Mouse (Mus musculus) kidney, embryonic 14.5 days (tissue): Measurements from ENCODE around the gene Gm853. TPM values are rescaled to one million over a fixed set of nuclear protein-coding genes. Genes with fewer than 3 reads are reported as not detected.

Experiments
- ATAC-seq: fragments of 200-750 bp; cut with Nextera tagmentation; 2 replicates; pipeline ENCODE4 v1.8.0; 2017; ENCODE audit warnings: moderate number of reproducible peaks, mild to moderate bottlenecking, moderate TSS enrichment, moderate library complexity; ENCODE audit not compliant: low FRiP score, low TSS enrichment
- H3K27ac ChIP-seq: fragments of 300-500 bp; sonication (generic); 2 replicates; pipeline ENCODE4 v1.5.1; 2014; ENCODE audit warnings: low read depth, mild to moderate bottlenecking, low read length, moderate library complexity, mixed read lengths
- H3K27me3 ChIP-seq: fragments of 300-500 bp; sonication (generic); 2 replicates; pipeline ENCODE4 v1.6.1; 2014; ENCODE audit warnings: mild to moderate bottlenecking, low read length; ENCODE audit not compliant: control insufficient read depth, insufficient read depth
- H3K36me3 ChIP-seq: fragments of 300-500 bp; sonication (generic); 2 replicates; pipeline ENCODE4 v1.6.1; 2014; ENCODE audit warnings: low read length, mixed read lengths; ENCODE audit not compliant: control insufficient read depth, insufficient read depth
- H3K4me1 ChIP-seq: fragments of 300-500 bp; sonication (generic); 2 replicates; pipeline ENCODE4 v1.6.1; 2014; ENCODE audit warnings: low read length, mixed read lengths; ENCODE audit not compliant: control insufficient read depth, insufficient read depth
- H3K4me2 ChIP-seq: fragments of 300-500 bp; sonication (generic); replicated peaks from 2 replicates; pipeline ENCODE4 v1.6.1; 2014; ENCODE audit warnings: low read depth, mild to moderate bottlenecking, low read length
- H3K4me3 ChIP-seq: fragments of 300-500 bp; sonication (generic); 2 replicates; pipeline ENCODE4 v1.5.1; 2014; ENCODE audit warnings: mild to moderate bottlenecking, low read length
- H3K9ac ChIP-seq: fragments of 300-500 bp; sonication (generic); 2 replicates; pipeline ENCODE4 v1.6.1; 2014; ENCODE audit warnings: low read depth, mild to moderate bottlenecking, low read length, moderate library complexity
- H3K9me3 ChIP-seq: fragments of 300-500 bp; sonication (generic); 2 replicates; pipeline ENCODE4 v1.6.1; 2016; ENCODE audit warnings: low read length; ENCODE audit not compliant: control insufficient read depth
- WGBS: fragments of 180-500 bp; shearing (Covaris S2); extraction: QIAGEN DNeasy Blood & Tissue Kit; methylation state at CpG from one replicate; pipeline ENCODE4 v1.1.7; 2014; 5-methylcytosine and 5-hydroxymethylcytosine counted together
- polyA plus RNA-seq: library from polyadenylated mRNA; unstranded; fragments of >200 nt; fragmentation: Nextera tagmentation; extraction: Ambion mirVana; gene quantifications from 2 replicates; pipeline ENCODE4 v1.2.1, GENCODE M21; 2014

The Gm853 gene
- polyA plus RNA-seq, 1 experiment from 2014 or later: not detected

- Histone ChIP-seq H3K36me3 (no peaks in the 10 kb centered on the region), H3K4me1 (peaks cover 7% of the 10 kb centered on the region), H3K27me3 (peaks cover 9% of the 10 kb centered on the region), H3K4me2 (peak overlapping the region; percentile 62), H3K9ac (peak overlapping the region; percentile 38; the same call in 1 of the 2 replicates), H3K4me3 (peak overlapping the region; percentile 29), H3K27ac (no peak overlapping the region), H3K9me3 (no peaks in the 10 kb centered on the region)
- ATAC-seq: peak; percentile 86
- WGBS: 14% methylated on average over 35 of the region's 35 CpGs
Observed at GRCm38 (mm10) chr4:130198694-130199670, 23.2 kb downstream of the Gm853 start.

GRCm38 (mm10) chr4:130196542-130196941 lies 25.7 kb downstream of the Gm853 start:
- Histone ChIP-seq H3K4me2 (no peak overlapping the region), H3K27ac (no peak overlapping the region), H3K9me3 (no peaks in the 10 kb centered on the region), H3K36me3 (no peaks in the 10 kb centered on the region), H3K9ac (no peak overlapping the region), H3K4me3 (no peak overlapping the region), H3K27me3 (peaks cover 9% of the 10 kb centered on the region), H3K4me1 (peaks cover 7% of the 10 kb centered on the region)
- WGBS: 66% methylated on average over 8 of the region's 8 CpGs
- ATAC-seq: no peak

DNA sequence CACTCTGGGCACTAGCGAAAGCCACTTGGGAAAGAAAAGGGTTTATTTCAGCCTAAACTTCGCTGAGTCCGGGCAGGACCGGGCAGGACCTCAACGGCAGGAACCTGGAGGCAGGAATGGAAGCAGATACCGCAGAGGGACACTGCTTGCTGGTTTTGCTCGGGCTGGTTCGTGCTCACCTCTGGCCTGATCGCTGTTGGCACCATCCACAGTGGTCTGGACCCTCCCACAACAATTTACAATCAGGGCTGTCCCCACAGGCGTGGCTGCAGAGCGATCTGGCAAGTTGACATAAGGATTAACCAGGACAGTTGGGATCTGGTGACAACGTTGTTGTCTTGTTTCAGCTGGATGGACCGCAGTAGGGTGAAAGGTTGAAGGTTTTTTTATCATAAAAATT lies 26.3 kb downstream of the Gm853 start:
- Histone ChIP-seq H3K4me2 (no peak overlapping the region), H3K4me1 (peaks cover 7% of the 10 kb centered on the region), H3K4me3 (no peak overlapping the region), H3K9ac (no peak overlapping the region), H3K36me3 (no peaks in the 10 kb centered on the region), H3K9me3 (no peaks in the 10 kb centered on the region), H3K27ac (no peak overlapping the region), H3K27me3 (peaks cover 9% of the 10 kb centered on the region)
- WGBS: 70% methylated on average over 13 of the region's 13 CpGs
- ATAC-seq: no peak

DNA sequence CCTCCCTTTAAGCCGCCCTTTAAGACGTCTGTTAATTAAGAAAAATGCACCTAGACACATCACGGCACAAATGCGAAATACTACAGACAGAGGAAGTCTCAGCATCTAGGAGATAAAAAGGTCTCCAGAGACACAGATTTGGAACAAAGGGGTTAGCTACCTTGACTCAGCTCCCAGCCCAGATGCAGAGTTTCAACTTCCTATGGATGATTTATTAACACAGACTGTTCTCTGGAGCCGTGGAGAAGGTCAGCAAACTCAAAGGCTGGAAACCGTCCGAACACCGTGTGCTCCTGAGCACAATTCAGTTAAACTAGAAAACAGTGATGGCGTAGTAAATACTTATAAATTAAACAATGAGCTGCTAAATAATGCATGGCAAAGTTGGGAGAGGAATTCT lies 29.9 kb downstream of the Gm853 start:
- Histone ChIP-seq H3K36me3 (no peaks in the 10 kb centered on the region), H3K4me2 (no peak overlapping the region), H3K9ac (no peak overlapping the region), H3K4me3 (no peak overlapping the region), H3K4me1 (no peaks in the 10 kb centered on the region), H3K27ac (no peak overlapping the region), H3K27me3 (no peaks in the 10 kb centered on the region), H3K9me3 (no peaks in the 10 kb centered on the region)
- ATAC-seq: no peak
- WGBS: 14% methylated on average over 9 of the region's 9 CpGs

DNA sequence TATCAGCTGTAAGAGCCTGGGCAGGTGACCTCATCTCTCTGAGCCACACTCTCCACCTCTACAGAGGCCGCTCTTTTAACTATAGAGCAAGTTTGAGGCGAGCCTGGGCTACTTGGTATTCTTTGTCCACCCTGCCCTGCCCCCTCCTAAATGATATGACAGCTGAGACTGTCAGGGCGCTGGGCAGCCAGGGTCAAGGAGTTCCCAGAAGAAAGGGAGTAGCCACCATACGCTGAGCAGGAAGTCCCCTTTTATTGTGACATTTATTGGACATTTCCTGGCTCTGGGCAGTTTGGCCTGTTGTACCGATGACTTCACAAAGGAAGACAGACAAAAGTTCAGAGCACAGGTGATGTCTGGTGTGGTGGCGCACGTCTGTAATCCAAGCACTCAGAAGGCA lies 32.6 kb downstream of the Gm853 start:
- ATAC-seq: 0 out of 2 replicates have a peak, but pooled peaks have one; percentile 21
- WGBS: 52% methylated on average over 7 of the region's 7 CpGs
- no peaks in the 10 kb centered on the region for H3K36me3 ChIP-seq

GRCm38 (mm10) chr4:130188806-130189297 lies 33.3 kb downstream of the Gm853 start:
- WGBS: 4% methylated on average over 13 of the region's 13 CpGs
- ATAC-seq: peak; percentile 54

More for the DNA sequence above, 32.6 kb downstream of the Gm853 start:
- Histone ChIP-seq H3K27me3 (no peaks in the 10 kb centered on the region), H3K4me2 (no peak overlapping the region), H3K4me3 (no peak overlapping the region), H3K9me3 (no peaks in the 10 kb centered on the region), H3K4me1 (no peaks in the 10 kb centered on the region), H3K9ac (no peak overlapping the region), H3K27ac (no peak overlapping the region)

DNA sequence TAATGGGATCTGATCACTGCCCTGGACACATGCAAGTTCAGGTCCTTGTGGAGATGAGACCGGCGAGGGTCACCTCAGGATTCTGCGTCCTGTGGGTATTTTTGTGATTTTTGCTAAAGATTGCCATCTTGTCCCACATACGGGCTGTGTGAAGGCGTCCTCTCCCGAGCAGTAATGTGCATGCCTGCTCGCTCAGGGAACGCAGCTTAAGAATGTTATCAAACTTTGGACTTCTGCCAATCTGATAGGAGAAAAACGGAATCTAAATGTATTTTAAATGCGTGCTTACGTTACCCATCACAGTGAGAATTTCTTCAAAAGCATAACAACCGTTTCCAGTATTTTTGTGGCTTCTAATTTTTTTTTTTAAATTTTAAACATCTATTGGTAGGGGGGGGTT lies 35.3 kb downstream of the Gm853 start:
- no peaks in the 10 kb centered on the region for H3K36me3 ChIP-seq
- WGBS: 71% methylated on average over 12 of the region's 12 CpGs
- no peak overlapping the region for H3K4me3 ChIP-seq
- no peak overlapping the region for H3K9ac ChIP-seq
- no peak overlapping the region for H3K27ac ChIP-seq
- no peak overlapping the region for H3K4me2 ChIP-seq
- H3K4me1 ChIP-seq: no peaks in the 10 kb centered on the region
- H3K9me3 ChIP-seq: no peaks in the 10 kb centered on the region
- ATAC-seq: no peak
- no peaks in the 10 kb centered on the region for H3K27me3 ChIP-seq

More at GRCm38 (mm10) chr4:130188806-130189297, 33.3 kb downstream of the Gm853 start:
- H3K4me3 ChIP-seq: no peak overlapping the region
- no peak overlapping the region for H3K27ac ChIP-seq
- H3K27me3 ChIP-seq: no peaks in the 10 kb centered on the region
- H3K36me3 ChIP-seq: no peaks in the 10 kb centered on the region
- H3K4me2 ChIP-seq: no peak overlapping the region; the same call in 1 of the 2 replicates
- H3K9ac ChIP-seq: no peak overlapping the region
- no peaks in the 10 kb centered on the region for H3K9me3 ChIP-seq
- no peaks in the 10 kb centered on the region for H3K4me1 ChIP-seq

DNA sequence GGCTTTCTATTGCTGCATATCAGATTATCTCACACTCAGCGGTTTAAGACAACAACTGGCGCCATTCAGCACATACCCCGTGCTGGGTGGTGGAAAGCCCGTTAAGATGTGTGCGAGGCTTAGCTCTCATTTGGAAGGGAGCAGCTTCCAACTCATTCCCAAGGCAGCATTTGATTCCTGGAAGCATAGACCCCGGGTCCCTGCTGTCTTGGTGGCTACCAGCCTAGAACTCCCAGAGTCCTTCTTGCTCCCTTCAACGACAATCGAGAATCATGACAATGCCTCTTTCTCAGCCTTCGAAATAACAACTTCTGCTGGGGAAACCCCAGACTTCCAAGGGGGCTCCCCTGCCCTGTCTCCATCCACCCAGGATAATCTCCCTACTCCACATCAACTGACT lies 35.8 kb downstream of the Gm853 start:
- no peak for ATAC-seq
- Histone ChIP-seq H3K9me3 (no peaks in the 10 kb centered on the region), H3K27ac (no peak overlapping the region), H3K9ac (no peak overlapping the region), H3K36me3 (no peaks in the 10 kb centered on the region), H3K4me1 (no peaks in the 10 kb centered on the region), H3K4me3 (no peak overlapping the region), H3K4me2 (no peak overlapping the region), H3K27me3 (no peaks in the 10 kb centered on the region)
- 85% methylated on average over 9 of the region's 9 CpGs for WGBS

- no peak overlapping the region for H3K4me3 ChIP-seq
- no peak overlapping the region for H3K27ac ChIP-seq
- H3K9ac ChIP-seq: no peak overlapping the region
- 91% methylated on average over 5 of the region's 5 CpGs for WGBS
- H3K4me2 ChIP-seq: no peak overlapping the region
- H3K4me1 ChIP-seq: no peaks in the 10 kb centered on the region
- no peak for ATAC-seq
- H3K27me3 ChIP-seq: no peaks in the 10 kb centered on the region
- no peaks in the 10 kb centered on the region for H3K36me3 ChIP-seq
- no peaks in the 10 kb centered on the region for H3K9me3 ChIP-seq
Observed at GRCm38 (mm10) chr4:130183879-130184278, 38.3 kb downstream of the Gm853 start.
